Mouse (Mus musculus): ENCODE measurements around the gene Zdhhc22.

DNA sequence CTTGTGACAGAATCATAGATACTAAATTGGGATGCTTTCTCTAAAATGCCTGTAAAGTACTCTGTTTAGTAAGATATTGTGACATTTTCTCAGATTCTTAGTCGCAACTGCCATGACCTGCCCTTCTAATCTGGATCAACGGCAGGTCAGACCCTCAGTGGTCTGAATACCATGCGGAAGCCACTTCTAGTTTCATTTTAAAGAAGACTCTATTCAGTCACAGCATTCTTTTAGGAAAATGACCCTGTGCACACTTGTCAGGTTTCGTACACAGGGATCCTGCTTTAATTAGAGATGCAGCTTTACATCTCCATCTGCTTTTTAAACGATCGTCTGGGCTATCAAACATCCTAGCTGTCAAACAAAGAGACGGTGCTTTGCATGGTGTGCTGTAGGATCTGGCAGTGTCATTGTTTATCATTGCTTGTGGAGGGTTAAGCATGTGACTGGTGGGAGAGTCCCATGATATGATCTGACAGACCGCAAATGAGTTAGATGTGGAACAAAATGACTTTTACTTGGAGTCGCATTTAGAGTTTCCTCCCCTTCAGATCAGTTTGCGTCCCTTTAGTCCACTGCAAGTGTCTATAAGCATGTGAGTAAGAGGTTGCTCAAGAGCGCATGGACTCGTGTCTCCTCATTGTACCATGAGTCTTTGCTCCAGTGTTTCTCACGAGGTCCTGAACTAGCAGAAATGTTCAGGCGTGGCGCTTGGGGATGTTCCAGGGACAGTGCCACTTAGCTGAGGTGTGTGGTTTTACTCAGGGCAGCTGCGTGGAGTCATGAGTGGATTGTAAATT is 39.9 kb downstream of the Zdhhc22 start:
- TF ChIP-seq CTCF (IDR thresholded peaks at IDR 0.05; ENCODE audit: low read depth) (no peak), EP300 (IDR thresholded peaks at IDR 0.05; ENCODE audit: low read depth) (no peak)
